Mouse (Mus musculus): ENCODE results near the gene Gm5478. TPM values are rescaled to one million over a fixed set of nuclear protein-coding genes. Genes with fewer than 3 reads are reported as not detected.
"Not testable (repeated sequence)": the region's sequence is repeated elsewhere in the genome, so short reads cannot be mapped to it uniquely, and the experiment has no call there.

Gene Gm5478
- not detected in 2 replicates for polyA plus RNA-seq (2015; fragmentation: Nextera tagmentation; extraction: Ambion mirVana)

DNA sequence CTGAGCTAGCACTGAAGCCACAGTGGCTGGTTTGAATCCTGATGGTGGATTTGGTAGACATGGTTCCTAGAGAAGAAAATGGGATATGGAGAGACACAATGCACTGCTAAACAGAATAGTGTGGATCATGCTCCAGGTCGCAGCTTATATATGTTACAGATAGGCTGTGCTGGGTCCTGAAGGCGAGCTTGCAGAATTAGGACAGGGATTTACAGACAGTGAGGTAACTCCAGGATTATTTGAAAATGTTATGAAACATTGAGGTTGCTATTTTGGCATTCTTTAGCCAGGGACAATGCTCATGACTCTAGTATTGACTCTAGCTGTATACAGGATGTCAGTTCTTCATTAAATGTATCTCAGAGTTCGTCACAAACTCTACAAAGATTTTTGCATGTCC, at the start of gene Gm5478:
Gene Gm5478 (minus strand): TSS at position 101 of the 400 bp plus-strand sequence.
- H3K36me3 ChIP-seq (replicated peaks) = no peaks in the 10 kb centered on the region
- H3K4me1 ChIP-seq = no peaks in the 10 kb centered on the region
- no peak within 1 kb of the TSS for H3K9ac ChIP-seq
- H3K27ac ChIP-seq = no peak within 1 kb of the TSS
- no peak for ATAC-seq (replicated peaks)
- H3K9me3 ChIP-seq = no peaks in the 10 kb centered on the region
- no peak within 1 kb of the TSS for H3K4me2 ChIP-seq
- WGBS = 77% methylated on average over 3 of the region's 3 CpGs
- no peak within 1 kb of the TSS for H3K4me3 ChIP-seq
- H3K27me3 ChIP-seq (replicated peaks) = no peaks in the 10 kb centered on the region

DNA sequence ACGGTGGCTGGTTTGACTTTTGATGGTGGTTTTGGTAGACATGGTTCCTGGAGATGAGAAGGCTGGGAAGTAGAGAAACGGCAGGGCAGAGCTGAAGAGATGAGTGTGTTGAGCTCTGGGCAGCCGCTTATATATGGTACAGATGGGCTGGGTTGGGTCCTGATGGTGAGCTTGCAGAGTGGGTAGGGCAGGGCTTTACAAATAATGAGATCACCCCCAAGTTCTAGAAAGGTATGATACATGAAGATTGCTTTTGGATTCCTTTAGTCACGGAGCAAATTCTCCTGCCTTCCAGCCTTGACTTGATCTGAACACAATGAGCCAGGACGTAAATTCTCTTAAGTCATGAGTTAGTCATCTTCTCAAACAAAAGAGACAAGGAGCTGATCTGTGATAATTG, 47.0 kb upstream of the Gm5478 start, which contains the start of gene Krt6a:
Gene Krt6a (minus strand): TSS at position 101 of the 400 bp plus-strand sequence.
- H3K4me2 ChIP-seq = no peak within 1 kb of the TSS
- no peaks in the 10 kb centered on the region for H3K36me3 ChIP-seq (replicated peaks)
- no peak for ATAC-seq (replicated peaks)
- WGBS = 85% methylated on average over 5 of the region's 5 CpGs
- no peaks in the 10 kb centered on the region for H3K9me3 ChIP-seq
- H3K4me1 ChIP-seq = no peaks in the 10 kb centered on the region
- no peak within 1 kb of the TSS for H3K27ac ChIP-seq
- H3K4me3 ChIP-seq = no peak within 1 kb of the TSS
- H3K9ac ChIP-seq = no peak within 1 kb of the TSS
- no peaks in the 10 kb centered on the region for H3K27me3 ChIP-seq (replicated peaks)

DNA sequence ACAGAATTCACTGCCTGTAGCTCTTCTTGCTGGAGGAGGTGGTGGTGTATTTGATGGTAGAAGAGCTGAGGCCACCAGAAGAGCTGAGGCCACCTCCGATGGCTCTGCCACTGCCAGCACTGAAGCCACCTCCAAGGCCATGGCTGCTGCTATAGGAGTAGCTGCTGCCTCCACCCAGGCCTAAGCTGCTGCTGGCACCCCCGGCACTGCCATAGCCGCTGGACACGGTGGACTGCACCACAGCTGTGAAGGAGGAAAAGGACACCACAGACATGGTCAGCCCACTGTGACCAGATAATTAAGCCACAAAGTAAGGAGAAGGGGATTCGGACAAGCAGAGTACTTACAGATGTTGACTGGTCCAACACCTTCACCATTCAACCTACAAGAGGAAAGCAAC, 43.3 kb upstream of the Gm5478 start:
- not testable (repeated sequence) for H3K4me3 ChIP-seq; H3K4me1 ChIP-seq; H3K9ac ChIP-seq; H3K27me3 ChIP-seq (replicated peaks); H3K9me3 ChIP-seq; H3K36me3 ChIP-seq (replicated peaks); H3K27ac ChIP-seq; ATAC-seq (replicated peaks); H3K4me2 ChIP-seq
- whole genome bisulfite sequencing = 92% methylated on average over 5 of the region's 5 CpGs

DNA sequence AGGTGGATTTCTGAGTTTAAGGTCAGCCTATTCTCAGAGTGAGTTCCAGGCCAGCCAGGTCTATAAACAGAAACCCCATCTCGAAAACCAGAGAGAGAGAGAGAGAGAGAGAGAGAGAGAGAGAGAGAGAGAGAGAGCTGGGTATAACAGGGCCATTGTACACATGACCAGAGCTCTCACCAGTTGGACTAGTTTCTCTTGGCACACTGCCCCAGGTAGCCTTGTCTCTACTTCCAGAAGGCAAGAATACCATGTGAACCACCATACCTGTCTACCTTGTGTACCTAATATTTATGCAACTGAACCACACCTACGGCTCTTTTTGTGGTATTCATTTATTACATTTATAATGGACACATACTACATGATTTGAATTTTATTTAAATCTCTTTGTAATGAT, 41.0 kb upstream of the Gm5478 start:
- Histone ChIP-seq H3K4me1 (no peaks in the 10 kb centered on the region), H3K27ac (no peak overlapping the region), H3K27me3 (replicated peaks) (no peaks in the 10 kb centered on the region), H3K9me3 (no peaks in the 10 kb centered on the region), H3K4me2 (no peak overlapping the region), H3K4me3 (no peak overlapping the region), H3K36me3 (replicated peaks) (no peaks in the 10 kb centered on the region), H3K9ac (no peak overlapping the region)
- ATAC-seq (replicated peaks) = no peak
- WGBS = 62% methylated on average over 2 of the region's 2 CpGs

DNA sequence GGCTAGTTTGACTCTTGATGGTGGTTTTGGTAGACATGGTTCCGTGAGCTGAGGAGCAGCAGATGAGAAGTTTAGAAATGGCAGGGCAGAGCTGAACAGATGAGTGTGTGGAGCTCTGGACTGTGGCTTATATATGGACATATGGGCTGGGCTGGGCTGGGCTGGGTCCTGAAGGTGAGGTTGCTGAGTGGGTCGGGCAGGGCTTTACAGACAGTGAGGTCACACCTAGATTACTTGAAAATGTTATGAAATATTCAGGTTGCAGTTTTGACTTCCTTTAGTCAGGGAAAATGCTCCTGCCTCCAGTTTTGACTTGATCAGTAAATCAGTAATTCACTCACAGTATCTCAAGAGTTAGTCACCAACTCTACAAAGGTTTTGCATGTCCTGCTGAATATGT, 33.0 kb upstream of the Gm5478 start, which contains the start of gene Krt6b:
Gene Krt6b (minus strand): TSS at position 101 of the 400 bp plus-strand sequence.
- Histone ChIP-seq H3K9me3 (no peaks in the 10 kb centered on the region), H3K27me3 (replicated peaks) (no peaks in the 10 kb centered on the region), H3K4me1 (no peaks in the 10 kb centered on the region), H3K4me3 (no peak within 1 kb of the TSS), H3K4me2 (no peak within 1 kb of the TSS), H3K36me3 (replicated peaks) (no peaks in the 10 kb centered on the region), H3K9ac (no peak within 1 kb of the TSS), H3K27ac (no peak within 1 kb of the TSS)
- ATAC-seq (replicated peaks) = no peak
- WGBS = 87% methylated on average over 2 of the region's 2 CpGs

DNA sequence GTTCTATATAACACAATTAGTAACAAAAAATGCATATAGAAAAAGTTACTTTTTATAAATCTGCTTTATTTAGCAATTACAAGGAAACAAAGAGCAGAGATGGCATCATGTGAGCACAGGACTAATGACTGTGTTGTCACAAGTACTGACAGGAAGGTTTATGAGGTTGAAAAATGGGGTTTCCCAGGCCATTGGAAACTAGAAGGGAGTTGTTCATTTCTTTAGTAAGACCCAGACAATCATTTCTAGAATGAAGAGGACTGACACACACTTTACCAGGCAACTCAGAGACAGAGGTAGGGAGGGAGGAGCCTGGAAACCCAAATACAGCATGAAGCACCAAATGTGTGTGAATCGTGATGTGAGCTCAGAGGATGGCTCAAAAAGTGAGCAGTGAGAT, 28.8 kb upstream of the Gm5478 start:
- no peak for ATAC-seq (replicated peaks)

DNA sequence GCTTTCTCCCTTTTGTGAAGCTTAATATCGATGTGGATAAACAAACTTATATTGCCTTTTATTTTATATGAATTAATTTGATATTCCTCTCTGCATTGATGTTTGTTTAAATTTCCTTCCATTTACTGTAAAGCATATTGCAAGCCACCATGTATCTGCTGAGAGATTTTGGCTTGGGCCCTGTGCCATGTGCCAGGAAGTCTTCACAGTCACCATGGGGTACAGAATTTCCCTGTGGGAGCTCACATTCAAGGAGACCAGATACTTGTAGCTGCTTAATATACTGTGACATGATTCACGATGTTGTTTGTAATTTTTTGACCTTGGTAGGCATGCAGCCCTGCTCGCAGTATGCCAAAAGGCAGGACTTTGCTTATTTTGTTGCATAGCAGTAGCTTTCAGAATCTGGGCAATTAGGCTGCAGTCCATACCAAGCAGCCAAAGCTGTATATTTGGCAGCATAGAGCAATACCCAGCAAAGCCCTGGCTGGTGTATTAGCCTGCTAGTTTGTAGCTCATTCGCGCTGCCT, 5.6 kb upstream of the Gm5478 start:
- no peak overlapping the region for H3K27ac ChIP-seq
- WGBS = 82% methylated on average over 5 of the region's 5 CpGs
- H3K9me3 ChIP-seq = no peaks in the 10 kb centered on the region
- H3K27me3 ChIP-seq (replicated peaks) = no peaks in the 10 kb centered on the region
- no peak overlapping the region for H3K4me2 ChIP-seq
- no peak overlapping the region for H3K9ac ChIP-seq
- ATAC-seq (replicated peaks) = no peak
- no peak overlapping the region for H3K4me3 ChIP-seq
- H3K4me1 ChIP-seq = no peaks in the 10 kb centered on the region
- no peaks in the 10 kb centered on the region for H3K36me3 ChIP-seq (replicated peaks)

More for the DNA sequence above, 28.8 kb upstream of the Gm5478 start:
- Histone ChIP-seq H3K4me1 (no peaks in the 10 kb centered on the region), H3K9me3 (no peaks in the 10 kb centered on the region), H3K27me3 (replicated peaks) (no peaks in the 10 kb centered on the region), H3K27ac (no peak overlapping the region), H3K36me3 (replicated peaks) (no peaks in the 10 kb centered on the region), H3K9ac (no peak overlapping the region), H3K4me3 (no peak overlapping the region), H3K4me2 (no peak overlapping the region)
- 90% methylated on average over 1 of the region's 1 CpGs for WGBS

DNA sequence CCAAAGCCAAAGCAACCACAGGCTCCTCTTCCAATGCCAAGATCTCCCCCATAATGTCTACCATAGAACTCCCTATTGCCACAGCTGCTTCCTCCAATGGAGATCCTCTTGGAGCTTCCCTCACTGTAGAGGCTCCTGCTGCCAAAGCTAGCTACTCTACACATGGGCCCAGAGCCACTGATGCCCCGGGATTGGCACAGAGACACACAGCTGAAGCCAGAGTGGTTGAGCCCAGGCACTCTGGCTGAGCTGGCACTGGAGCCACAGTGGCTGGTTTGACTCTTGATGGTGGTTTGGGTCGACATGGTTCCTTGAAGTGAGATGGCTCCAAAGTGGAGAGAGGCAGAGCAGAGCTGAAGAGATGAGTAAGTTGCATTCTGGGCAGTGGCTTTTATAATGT, 19.3 kb downstream of the Gm5478 start, which contains the start of gene Gm5414:
Gene Gm5414 (minus strand): TSS at position 305 of the 400 bp plus-strand sequence.
- WGBS = 78% methylated on average over 2 of the region's 2 CpGs
- ATAC-seq (replicated peaks) = no peak
- no peak within 1 kb of the TSS for H3K4me3 ChIP-seq
- H3K9ac ChIP-seq = no peak within 1 kb of the TSS
- no peaks in the 10 kb centered on the region for H3K36me3 ChIP-seq (replicated peaks)
- H3K4me2 ChIP-seq = no peak within 1 kb of the TSS
- no peak within 1 kb of the TSS for H3K27ac ChIP-seq
- no peaks in the 10 kb centered on the region for H3K4me1 ChIP-seq
- H3K9me3 ChIP-seq = no peaks in the 10 kb centered on the region
- H3K27me3 ChIP-seq (replicated peaks) = no peaks in the 10 kb centered on the region

DNA sequence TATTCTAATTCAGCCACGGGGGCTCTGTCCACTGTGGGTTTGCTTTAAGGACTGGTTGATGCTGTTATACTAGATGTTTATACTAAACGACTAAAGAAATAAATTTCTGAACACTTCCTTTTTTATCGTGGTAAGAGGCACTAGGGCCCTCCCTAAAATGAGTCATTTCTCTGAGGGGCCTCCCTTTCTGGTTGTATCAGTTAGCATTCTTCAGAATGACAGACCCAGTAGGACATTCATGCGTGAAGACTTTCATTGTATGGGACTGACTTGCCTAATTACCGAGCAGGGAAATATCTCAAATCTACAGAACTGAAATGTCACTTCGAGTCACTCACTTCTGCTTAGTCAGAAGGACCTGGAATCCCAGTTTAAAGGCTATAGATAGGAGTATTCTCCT, 48.1 kb downstream of the Gm5478 start:
- Histone ChIP-seq H3K4me2 (no peak overlapping the region), H3K9ac (no peak overlapping the region), H3K36me3 (replicated peaks) (no peaks in the 10 kb centered on the region), H3K27ac (no peak overlapping the region), H3K9me3 (no peaks in the 10 kb centered on the region), H3K4me3 (no peak overlapping the region), H3K4me1 (no peaks in the 10 kb centered on the region), H3K27me3 (replicated peaks) (no peaks in the 10 kb centered on the region)
- WGBS = 66% methylated on average over 6 of the region's 6 CpGs
- no peak for ATAC-seq (replicated peaks)

Small RNA genes lying within 50 kb of the gene (microRNA-seq; reads per million reads assigned to microRNA genes)
- gene Gm44342 (not detected), gene Gm44383 (not detected), gene Gm44479 (not detected)

Other genes starting within 250 kb of the Gm5478 start
- 0.52 and 0.62 TPM in 2 replicates for gene Krt7, start 236.3 kb downstream of the Gm5478 start, polyA plus RNA-seq (2015; fragmentation: Nextera tagmentation; extraction: Ambion mirVana)
- 0.40 and 0.83 TPM in 2 replicates for gene Krt87, start 208.6 kb downstream of the Gm5478 start, polyA plus RNA-seq (2015; fragmentation: Nextera tagmentation; extraction: Ambion mirVana)
- not detected in 2 replicates for gene Krt88, start 199.6 kb downstream of the Gm5478 start, polyA plus RNA-seq (2015; fragmentation: Nextera tagmentation; extraction: Ambion mirVana)
- 0.12 TPM in 1 of 2 replicates, not detected in the other for gene Krt81, start 183.6 kb downstream of the Gm5478 start, polyA plus RNA-seq (2015; fragmentation: Nextera tagmentation; extraction: Ambion mirVana)
- gene Krt86, start 173.9 kb downstream of the Gm5478 start, polyA plus RNA-seq (2015; fragmentation: Nextera tagmentation; extraction: Ambion mirVana) = 0.17 TPM in 1 of 2 replicates, not detected in the other
- gene Krt83, start 155.9 kb downstream of the Gm5478 start, polyA plus RNA-seq (2015; fragmentation: Nextera tagmentation; extraction: Ambion mirVana) = not detected in 2 replicates
- not detected in 2 replicates for gene Gm49425, start 130.1 kb downstream of the Gm5478 start, polyA plus RNA-seq (2015; fragmentation: Nextera tagmentation; extraction: Ambion mirVana)
- not detected in 2 replicates for gene Krt84, start 114.6 kb downstream of the Gm5478 start, polyA plus RNA-seq (2015; fragmentation: Nextera tagmentation; extraction: Ambion mirVana)
- gene Krt82, start 96.7 kb downstream of the Gm5478 start, polyA plus RNA-seq (2015; fragmentation: Nextera tagmentation; extraction: Ambion mirVana) = not detected in 2 replicates
- gene Krt90, start 84.4 kb downstream of the Gm5478 start, polyA plus RNA-seq (2015; fragmentation: Nextera tagmentation; extraction: Ambion mirVana) = 0.10 TPM in 1 of 2 replicates, not detected in the other
- gene Krt75, start 73.5 kb downstream of the Gm5478 start, polyA plus RNA-seq (2015; fragmentation: Nextera tagmentation; extraction: Ambion mirVana) = 0.08 and 0.17 TPM in 2 replicates
- gene Gm5414, start 19.2 kb downstream of the Gm5478 start, polyA plus RNA-seq (2015; fragmentation: Nextera tagmentation; extraction: Ambion mirVana) = not detected in 2 replicates
- not detected in 2 replicates for gene Krt6b, start 32.9 kb upstream of the Gm5478 start, polyA plus RNA-seq (2015; fragmentation: Nextera tagmentation; extraction: Ambion mirVana)
- 0.17 TPM in 1 of 2 replicates, not detected in the other for gene Krt6a, start 46.9 kb upstream of the Gm5478 start, polyA plus RNA-seq (2015; fragmentation: Nextera tagmentation; extraction: Ambion mirVana)
- 0.10 and 5.8 TPM in 2 replicates for gene Krt5, start 65.5 kb upstream of the Gm5478 start, polyA plus RNA-seq (2015; fragmentation: Nextera tagmentation; extraction: Ambion mirVana)
- 0.08 TPM in 2 replicates for gene Krt71, start 95.7 kb upstream of the Gm5478 start, polyA plus RNA-seq (2015; fragmentation: Nextera tagmentation; extraction: Ambion mirVana)
- gene Krt72, start 139.1 kb upstream of the Gm5478 start, polyA plus RNA-seq (2015; fragmentation: Nextera tagmentation; extraction: Ambion mirVana) = not detected in 2 replicates
- 0.46 and 0.73 TPM in 2 replicates for gene Krt73, start 155.0 kb upstream of the Gm5478 start, polyA plus RNA-seq (2015; fragmentation: Nextera tagmentation; extraction: Ambion mirVana)
- gene Krt2, start 170.8 kb upstream of the Gm5478 start, polyA plus RNA-seq (2015; fragmentation: Nextera tagmentation; extraction: Ambion mirVana) = not detected in 2 replicates
- gene Krt1, start 203.4 kb upstream of the Gm5478 start, polyA plus RNA-seq (2015; fragmentation: Nextera tagmentation; extraction: Ambion mirVana) = 12.3 and 12.8 TPM in 2 replicates
- gene Krt77, start 222.3 kb upstream of the Gm5478 start, polyA plus RNA-seq (2015; fragmentation: Nextera tagmentation; extraction: Ambion mirVana) = 0.23 and 0.54 TPM in 2 replicates
- gene Krt76, start 245.5 kb upstream of the Gm5478 start, polyA plus RNA-seq (2015; fragmentation: Nextera tagmentation; extraction: Ambion mirVana) = not detected in 2 replicates

Measured in midbrain, embryonic 15.5 days (tissue).